Mouse (Mus musculus) E14TG2a.4 (cell line): Measurements from ENCODE around the gene Ano8.

Source experiments
- CTCF ChIP-seq: conservative IDR thresholded peaks from 2 replicates; pipeline ENCODE4 v1.5.1; 2014; ENCODE audit warnings: low read length
- POU5F1 ChIP-seq: IDR thresholded peaks from 2 replicates; pipeline ENCODE4 v1.6.1; 2014; ENCODE audit warnings: low read length, borderline replicate concordance

DNA sequence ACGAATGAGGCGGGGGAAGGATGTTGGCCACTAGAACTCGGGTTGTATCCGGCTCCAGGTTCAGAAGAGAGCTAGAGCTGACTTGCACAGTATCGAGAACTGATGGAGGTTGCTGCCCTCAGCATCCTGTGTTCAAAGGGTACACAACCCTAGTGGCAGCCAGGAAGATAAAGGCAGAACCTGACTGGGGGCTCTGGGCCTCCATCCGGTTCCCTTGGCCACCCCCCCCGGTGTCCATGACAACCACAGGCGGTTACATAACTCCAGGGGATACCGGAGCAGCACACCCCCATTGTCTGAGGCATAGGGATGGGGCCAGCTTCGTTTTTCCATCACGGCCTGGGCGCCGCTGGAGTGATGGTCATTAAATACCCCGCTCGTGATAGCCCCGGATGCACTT is 23.0 kb downstream of the Ano8 start:
- TF ChIP-seq CTCF (no peak), POU5F1 (no peak)
